28 mouse cellular contexts compared by ENCODE assay signal in the genomic region with DNA sequence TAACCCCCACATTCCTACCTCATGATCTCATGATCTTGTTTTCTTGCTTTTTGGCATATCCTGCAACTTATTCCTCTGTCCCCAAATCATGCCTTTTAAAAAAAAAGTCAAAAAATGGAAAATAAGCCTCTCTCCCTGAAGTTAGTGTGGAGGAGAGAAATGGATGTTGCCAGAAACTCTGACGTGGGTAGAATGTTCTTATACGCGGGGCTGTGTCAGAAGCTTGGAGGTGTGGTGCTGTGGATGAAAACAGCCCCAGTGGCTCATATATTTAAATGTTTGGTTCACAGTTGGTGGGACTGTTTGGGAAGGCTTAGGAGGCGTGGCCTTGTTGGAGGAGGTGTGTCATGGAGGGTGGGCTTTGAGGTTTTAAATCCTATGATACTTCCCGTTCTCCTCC.
"Had no signal": no experiment of that assay in that cellular context is flagged by ENCODE, and none has a peak within 500 bp of the region (broad histone marks: within the 10 kb centered on the region; RNA-seq: fewer than 3 reads in every experiment).

No protein-coding gene starts in this region.

- ATAC-seq: forebrain, embryonic 13.5 days; forebrain, embryonic 14.5 days; forebrain, embryonic 15.5 days; forebrain, embryonic 16.5 days; forebrain, postnatal 0 days had no signal

- H3K27ac ChIP-seq: embryonic facial prominence, embryonic 10.5 days; embryonic facial prominence, embryonic 12.5 days; embryonic facial prominence, embryonic 13.5 days; embryonic facial prominence, embryonic 15.5 days; forebrain, embryonic 10.5 days; forebrain, embryonic 12.5 days; forebrain, embryonic 13.5 days; forebrain, embryonic 15.5 days; gastrocnemius, adult 2 months; heart, adult 2 months had no signal

- DNase-seq: cerebellum, adult 9-10 months; cerebellum, adult 9-11 months; cerebellum, postnatal 10 days; cerebellum, postnatal 14 days; cerebellum, postnatal 25 days; cerebellum, postnatal 36 days; embryo, embryonic 11 days; forebrain, postnatal 0 days; gastrocnemius, adult 2 months; gastrocnemius, postnatal 10 days; gastrocnemius, postnatal 14 days; gastrocnemius, postnatal 25 days; gastrocnemius, postnatal 36 days; heart, adult 11 months; heart, adult 18-20 months; heart, adult 2 months had no signal

- H3K4me3 ChIP-seq: embryonic facial prominence, embryonic 10.5 days; embryonic facial prominence, embryonic 12.5 days; embryonic facial prominence, embryonic 13.5 days; embryonic facial prominence, embryonic 15.5 days; erythroblast, embryonic 14.5 days; forebrain, embryonic 10.5 days; forebrain, embryonic 12.5 days; forebrain, embryonic 13.5 days; forebrain, embryonic 15.5 days; gastrocnemius, adult 2 months; heart, adult 2 months; heart, embryonic 10.5 days had no signal
